In the genomic region with DNA sequence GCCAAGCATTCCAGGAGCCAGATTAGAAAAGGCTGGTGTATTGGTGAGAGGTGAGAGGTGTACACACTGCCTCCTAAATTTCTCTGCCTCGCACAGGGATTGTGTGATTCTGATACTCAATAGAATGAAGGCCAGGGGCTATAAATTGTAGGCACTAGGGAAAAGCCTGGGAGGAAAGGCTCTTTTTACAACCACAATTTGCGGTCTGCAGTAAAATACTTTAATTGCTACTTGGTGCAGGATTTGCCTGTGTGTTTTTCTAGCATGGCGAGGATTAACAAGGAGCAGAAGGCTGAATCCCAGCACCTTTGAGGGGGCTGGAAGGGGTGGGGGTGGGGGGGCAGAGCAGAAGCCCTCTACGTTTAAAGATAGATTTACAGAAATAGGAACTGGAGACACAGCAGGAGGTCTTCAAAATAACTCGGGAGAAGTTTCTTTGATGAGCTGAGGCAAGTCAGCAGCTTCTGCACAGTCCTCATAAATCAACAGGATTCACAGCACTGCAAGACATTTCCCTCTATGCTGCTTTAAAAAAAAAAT, we compare ENCODE assay signal across 16 mouse cellular contexts. TPM values are rescaled to one million over a fixed set of nuclear protein-coding genes. Genes with fewer than 3 reads are reported as not detected.
DNase-seq lines count a peak whose midpoint lies in the region; ATAC-seq and TF ChIP-seq lines count a peak whose summit lies in the region.
"Had no signal": no experiment of that assay in that cellular context is flagged by ENCODE, and none has a peak within 500 bp of the region (broad histone marks: within the 10 kb centered on the region; RNA-seq: fewer than 3 reads in every experiment).

No protein-coding gene starts in this region.

- H3K9me3 ChIP-seq in intestine, embryonic 15.5 days: no peaks in the 10 kb centered on the region
- H3K9me3 ChIP-seq in intestine, postnatal 0 days (ENCODE audit: control insufficient read depth): no peaks in the 10 kb centered on the region
- no peaks in the 10 kb centered on the region for H3K9me3 ChIP-seq in embryonic facial prominence, embryonic 12.5 days
- H3K9me3 ChIP-seq: lung, embryonic 15.5 days; midbrain, embryonic 10.5 days; stomach, embryonic 15.5 days had no signal

- no peak for TF ChIP-seq CTCF in intestine, postnatal 0 days (IDR thresholded peaks at IDR 0.05; ENCODE audit: low read depth)

- no peaks in the 10 kb centered on the region for H3K27me3 ChIP-seq in intestine, embryonic 15.5 days (replicated peaks)
- no peaks in the 10 kb centered on the region for H3K27me3 ChIP-seq in intestine, postnatal 0 days (replicated peaks; ENCODE audit: control insufficient read depth, insufficient read depth, low read length)
- H3K27me3 ChIP-seq in embryonic facial prominence, embryonic 12.5 days: no peaks in the 10 kb centered on the region
- H3K27me3 ChIP-seq: lung, embryonic 15.5 days; stomach, embryonic 15.5 days had no signal

- WGBS in intestine, embryonic 15.5 days: 13% methylated on average over 5 of the region's 5 CpGs
- 11% methylated on average over 5 of the region's 5 CpGs for WGBS in intestine, postnatal 0 days
- WGBS in embryonic facial prominence, embryonic 12.5 days: 21% methylated on average over 5 of the region's 5 CpGs

- DNase-seq in brain, adult 2 months (ENCODE audit: low read depth, low spot score): peak; percentile 68
- DNase-seq in mesoderm, embryonic 11.5 days (ENCODE audit: low read depth, low spot score): peak; percentile 82
- DNase-seq in testis, postnatal 14 days (ENCODE audit: low spot score): no peak
- no peak for DNase-seq in ovary, adult 18-20 months (ENCODE audit: low spot score)
- DNase-seq in gastrocnemius, adult 8-10 months (ENCODE audit: low spot score in 2 of 2): no peak
- DNase-seq: cerebellum, adult 11 months; thymus, postnatal 4 days had no signal

- no peak overlapping the region for H3K27ac ChIP-seq in intestine, embryonic 15.5 days
- no peak overlapping the region for H3K27ac ChIP-seq in intestine, postnatal 0 days (ENCODE audit: low read depth, low read length)
- no peak overlapping the region for H3K27ac ChIP-seq in embryonic facial prominence, embryonic 12.5 days
- H3K27ac ChIP-seq: lung, embryonic 15.5 days; midbrain, embryonic 10.5 days; stomach, embryonic 15.5 days had no signal

- 0 out of 2 replicates have a peak, but pooled peaks cover 4% of the 10 kb centered on the region for H3K4me1 ChIP-seq in intestine, embryonic 15.5 days (replicated peaks)
- no peaks in the 10 kb centered on the region for H3K4me1 ChIP-seq in intestine, postnatal 0 days (replicated peaks; ENCODE audit: control insufficient read depth, insufficient read depth, low read length)
- peaks cover 6% of the 10 kb centered on the region; the same call in 1 of the 2 replicates for H3K4me1 ChIP-seq in embryonic facial prominence, embryonic 12.5 days
- H3K4me1 ChIP-seq: lung, embryonic 15.5 days; midbrain, embryonic 10.5 days; stomach, embryonic 15.5 days had no signal

- H3K4me3 ChIP-seq in intestine, embryonic 15.5 days (replicated peaks): no peak overlapping the region
- no peak overlapping the region for H3K4me3 ChIP-seq in intestine, postnatal 0 days (ENCODE audit: low read depth, low read length)
- no peak overlapping the region for H3K4me3 ChIP-seq in embryonic facial prominence, embryonic 12.5 days
- H3K4me3 ChIP-seq: lung, embryonic 15.5 days; midbrain, embryonic 10.5 days; stomach, embryonic 15.5 days had no signal

- H3K4me2 ChIP-seq in intestine, embryonic 15.5 days (replicated peaks): no peak overlapping the region
- H3K4me2 ChIP-seq in intestine, postnatal 0 days (replicated peaks; ENCODE audit: low read depth): no peak overlapping the region
- no peak overlapping the region for H3K4me2 ChIP-seq in embryonic facial prominence, embryonic 12.5 days (replicated peaks)
- H3K4me2 ChIP-seq: lung, embryonic 15.5 days; stomach, embryonic 15.5 days had no signal

- no peaks in the 10 kb centered on the region for H3K36me3 ChIP-seq in intestine, embryonic 15.5 days
- H3K36me3 ChIP-seq in intestine, postnatal 0 days (ENCODE audit: control insufficient read depth, insufficient read depth): no peaks in the 10 kb centered on the region
- H3K36me3 ChIP-seq in embryonic facial prominence, embryonic 12.5 days: no peaks in the 10 kb centered on the region
- H3K36me3 ChIP-seq: lung, embryonic 15.5 days; midbrain, embryonic 10.5 days; stomach, embryonic 15.5 days had no signal

- ATAC-seq in intestine, embryonic 15.5 days: peak; percentile 41; the same call in 1 of the 2 replicates
- no peak for ATAC-seq in intestine, postnatal 0 days
- peak; percentile 60; the same call in 1 of the 2 replicates for ATAC-seq in embryonic facial prominence, embryonic 12.5 days (ENCODE audit: insufficient number of reproducible peaks, insufficient read depth, low FRiP score, low TSS enrichment)

- H3K9ac ChIP-seq in intestine, embryonic 15.5 days: no peak overlapping the region
- no peak overlapping the region for H3K9ac ChIP-seq in intestine, postnatal 0 days (ENCODE audit: low read depth, low read length)
- H3K9ac ChIP-seq in embryonic facial prominence, embryonic 12.5 days: no peak overlapping the region
- H3K9ac ChIP-seq: lung, embryonic 15.5 days; stomach, embryonic 15.5 days had no signal

RNA-seq across cellular contexts. Expression of a gene that starts 44.2 kb away (rescaled TPM):
- 56.1 and 71.5 TPM in 2 replicates for polyA plus RNA-seq in intestine, embryonic 15.5 days (2015; fragmentation: Nextera tagmentation; extraction: Ambion mirVana)
- polyA plus RNA-seq in intestine, postnatal 0 days (2015; fragmentation: Nextera tagmentation; extraction: Ambion mirVana): 46.7 and 48.7 TPM in 2 replicates
- 92.7 and 105 TPM in 2 replicates for polyA plus RNA-seq in embryonic facial prominence, embryonic 12.5 days (2016; fragmentation: Nextera tagmentation; extraction: Ambion mirVana)
- 10 to 100 TPM; 14.0 to 21.1 (median 17.6) TPM for total RNA-seq in gastrocnemius, adult 8-10 months (2022)

RNA-seq across cellular contexts. Expression of a gene that starts 59.6 kb away (rescaled TPM):
- polyA plus RNA-seq in intestine, embryonic 15.5 days (2015; fragmentation: Nextera tagmentation; extraction: Ambion mirVana): 0.18 and 0.85 TPM in 2 replicates
- 0.12 TPM in 1 of 2 replicates, not detected in the other for polyA plus RNA-seq in intestine, postnatal 0 days (2015; fragmentation: Nextera tagmentation; extraction: Ambion mirVana)
- 22.4 and 33.3 TPM in 2 replicates for polyA plus RNA-seq in embryonic facial prominence, embryonic 12.5 days (2016; fragmentation: Nextera tagmentation; extraction: Ambion mirVana)
- not detected for total RNA-seq in gastrocnemius, adult 8-10 months (2022)
- total RNA-seq: adrenal gland, adult 18-20 months; hematopoietic stem cell, adult 5-6 weeks; left cerebral cortex, postnatal 14 days had no signal

Comparison
In these comparisons a context has a peak if more than half of its experiments do, and no peak if none do; other contexts are left out.
1. DNase-seq: peak in brain, adult 2 months (single experiment) and mesoderm, embryonic 11.5 days (single experiment); none in testis, postnatal 14 days (single experiment), ovary, adult 18-20 months (single experiment) and gastrocnemius, adult 8-10 months (0 of 2).
2. RNA of a gene that starts 59.6 kb away (polyA plus RNA-seq): 22.4 to 33.3 TPM in embryonic facial prominence, embryonic 12.5 days; 0.18 to 0.85 TPM in intestine, embryonic 15.5 days and 0.12 TPM in intestine, postnatal 0 days; every median in the first group is over 10 times any median in the second.